Mouse (Mus musculus): ENCODE results near the gene Psmd9.
A peak's percentile ranks its signal among the peaks of the same experiment; 100 is the strongest.

Gene Psmd9

DNA sequence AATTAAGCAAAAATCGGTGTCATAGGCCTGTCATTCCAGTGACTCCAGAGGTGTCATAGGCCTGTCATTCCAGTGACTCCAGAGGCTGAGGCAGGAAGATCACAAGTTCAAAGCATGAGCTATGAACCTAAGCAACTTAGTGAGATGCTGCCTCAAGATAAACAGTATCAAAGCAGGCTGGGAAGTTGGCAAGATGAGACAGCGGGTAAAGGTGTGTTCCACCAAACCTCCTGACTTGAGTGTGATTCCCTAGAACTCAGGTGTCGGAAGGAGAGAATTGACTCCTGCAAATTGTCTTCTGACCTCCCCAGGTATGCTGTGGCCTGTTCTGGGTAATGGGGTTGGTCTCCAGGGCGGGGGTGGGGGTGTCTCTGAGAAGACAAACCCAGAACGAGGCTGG lies at the start of gene Psmd9:
Gene Psmd9 (plus strand): TSS at position 130 of the 400 bp plus-strand sequence.
- no peak for DNase-seq (ENCODE audit: low spot score in 2 of 2)

GRCm38 (mm10) chr5:123120624-123121215 lies 48.5 kb upstream of the Psmd9 start:
- no peak for DNase-seq (ENCODE audit: low spot score in 2 of 2)

DNA sequence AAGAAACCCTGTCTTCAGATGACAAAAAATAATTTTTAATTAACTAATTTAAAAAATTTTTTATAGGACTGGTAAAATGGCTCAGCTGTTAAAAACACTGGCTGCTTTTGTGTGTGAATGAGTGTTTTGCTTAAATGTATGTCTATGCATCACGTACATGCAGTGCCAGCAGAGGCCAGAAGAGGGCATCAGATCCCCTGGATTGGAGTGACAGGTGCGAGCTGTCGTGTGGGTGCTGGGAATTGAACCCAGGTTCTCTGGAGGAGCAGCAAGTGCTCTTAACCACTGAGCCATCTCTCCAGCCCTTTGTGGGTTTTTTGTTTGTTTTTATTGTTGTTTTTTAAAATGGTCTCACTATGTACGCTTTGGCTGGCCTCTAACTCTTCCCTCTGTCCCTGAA lies 47.0 kb upstream of the Psmd9 start:
- no peak for DNase-seq (ENCODE audit: low spot score in 2 of 2)

- DNase-seq (ENCODE audit: low spot score in 2 of 2) = no peak
Observed at GRCm38 (mm10) chr5:123125105-123125504, 44.1 kb upstream of the Psmd9 start.

- DNase-seq (ENCODE audit: low spot score in 2 of 2) = no peak
Observed at GRCm38 (mm10) chr5:123125638-123126406, 43.4 kb upstream of the Psmd9 start.

DNA sequence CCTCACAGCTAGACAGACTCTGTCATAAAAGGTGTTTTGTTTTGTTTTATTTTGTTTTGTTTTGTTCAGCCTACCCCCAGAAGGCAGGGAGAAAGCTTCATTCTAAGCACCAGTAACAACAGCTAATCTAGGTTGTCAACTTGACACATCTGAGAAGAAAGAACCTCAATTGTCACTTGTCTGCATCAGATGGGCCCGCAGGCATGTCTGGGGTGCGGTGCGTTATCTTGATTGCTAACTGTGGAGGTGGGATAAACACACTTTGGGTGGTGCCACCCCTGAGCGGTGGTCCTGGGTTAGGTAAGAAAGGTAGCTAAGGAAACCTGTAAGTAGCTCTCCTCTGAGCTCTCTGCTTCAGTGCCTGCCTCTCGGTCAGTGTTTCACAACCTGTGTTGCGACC lies 42.2 kb upstream of the Psmd9 start:
- DNase-seq (ENCODE audit: low spot score in 2 of 2) = no peak

DNA sequence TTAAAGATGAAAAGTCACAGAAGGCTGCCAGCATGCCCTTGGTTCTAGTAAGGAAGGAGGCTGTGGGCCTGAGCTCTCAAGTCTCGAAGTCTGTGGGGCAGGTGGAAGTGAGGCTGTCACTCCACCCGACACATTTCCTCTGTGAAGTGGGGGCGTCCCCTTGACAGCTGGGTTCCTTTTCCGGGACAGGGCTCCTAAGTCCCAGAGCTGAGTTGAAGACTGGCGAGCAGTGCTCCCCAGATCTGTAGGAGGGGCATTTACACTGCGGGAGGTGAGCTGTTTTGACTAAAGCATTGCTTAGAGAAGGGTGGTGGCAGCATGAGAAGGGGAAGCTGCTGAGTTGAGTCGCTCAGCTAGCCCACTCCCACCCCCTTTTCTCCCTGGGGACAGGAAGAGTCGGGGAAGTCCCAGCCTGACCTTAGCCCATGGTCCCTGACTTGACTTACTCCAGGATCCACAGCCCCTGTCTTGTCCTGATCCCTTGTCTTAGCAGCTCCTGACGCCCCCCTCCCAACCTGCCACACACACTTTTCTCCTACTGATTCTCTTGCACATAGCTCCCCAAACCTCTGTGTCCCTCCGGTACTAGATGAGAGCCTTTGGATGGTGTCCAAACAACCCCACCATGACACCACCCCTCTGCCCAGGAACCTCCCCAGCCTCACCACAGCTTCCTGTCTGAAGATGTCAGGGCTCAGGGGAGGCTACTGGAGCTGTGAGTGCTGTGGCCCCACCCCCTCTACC lies 40.6 kb upstream of the Psmd9 start:
- DNase-seq (ENCODE audit: low spot score in 2 of 2) = no peak

DNA sequence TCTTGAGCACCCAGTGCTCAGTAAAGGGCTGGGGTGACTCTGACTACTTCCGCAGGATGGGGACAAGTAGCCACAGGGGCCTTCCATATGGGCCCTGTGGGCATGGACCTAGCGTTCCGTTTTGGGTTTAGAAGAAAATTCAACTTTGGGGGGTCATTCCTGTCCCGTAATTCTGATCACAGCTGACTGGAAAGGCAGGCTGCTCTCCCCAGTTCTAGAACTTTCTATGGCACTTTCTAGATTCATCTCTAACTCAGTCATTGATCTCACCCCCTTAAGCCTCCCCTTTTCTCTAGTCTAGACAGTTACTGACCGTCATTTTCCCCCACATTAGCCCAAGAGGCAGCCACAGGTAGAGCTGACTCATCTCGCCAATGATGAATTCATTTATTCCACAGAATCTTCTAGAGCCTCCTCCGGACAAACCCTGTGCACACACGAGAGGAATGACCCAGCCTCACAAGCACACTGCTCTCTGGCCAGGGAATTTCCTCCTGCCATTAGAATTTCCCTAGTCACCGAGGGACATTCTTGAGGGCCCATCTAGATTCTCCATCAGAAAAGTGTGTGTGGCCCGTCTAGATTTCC lies 39.9 kb upstream of the Psmd9 start:
- DNase-seq (ENCODE audit: low spot score in 2 of 2) = no peak

GRCm38 (mm10) chr5:123130030-123130813 lies 39.0 kb upstream of the Psmd9 start:
- no peak for DNase-seq (ENCODE audit: low spot score in 2 of 2)

- DNase-seq (ENCODE audit: low spot score in 2 of 2) = no peak
Observed at GRCm38 (mm10) chr5:123130814-123131148, 38.4 kb upstream of the Psmd9 start.

GRCm38 (mm10) chr5:123132308-123133071 lies 36.7 kb upstream of the Psmd9 start, which contains the start of gene Rhof:
TSS of gene Rhof (minus strand) at chr5:123132692.
- peak; percentile 67 to 85 for DNase-seq (ENCODE audit: low spot score in 2 of 2)

DNA sequence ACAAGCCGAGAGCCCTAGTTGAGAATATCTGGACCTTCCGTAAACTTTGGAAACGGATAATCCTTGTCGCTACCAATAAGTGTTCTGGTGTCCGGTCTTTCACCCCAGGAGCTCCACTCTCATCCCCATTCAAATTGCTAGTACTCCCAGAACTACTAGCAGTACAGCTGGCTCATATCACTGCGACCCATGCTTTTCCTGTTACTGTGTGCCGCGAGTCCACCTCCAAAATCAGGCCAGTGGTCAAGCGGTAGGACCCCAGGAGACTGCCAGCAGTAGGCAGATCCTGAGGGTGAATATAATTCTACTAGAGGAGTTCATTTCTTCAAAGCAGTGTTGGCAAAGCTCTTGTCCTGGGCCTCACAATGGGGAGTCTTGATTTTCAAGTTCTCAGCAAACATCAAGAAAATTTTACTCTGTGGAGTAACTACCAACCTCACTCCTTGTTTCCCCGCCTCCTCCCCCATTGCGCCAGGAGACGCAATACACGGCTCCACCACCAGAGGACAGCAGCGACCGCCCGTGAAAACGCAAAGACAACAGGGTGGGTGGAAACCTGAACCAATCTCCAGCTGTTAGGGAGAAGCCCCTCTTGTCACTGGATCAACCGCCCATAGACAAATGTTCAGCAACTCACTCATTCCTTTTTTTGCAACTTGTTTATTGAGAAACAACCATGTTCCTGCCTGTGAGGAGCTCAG lies 36.0 kb upstream of the Psmd9 start:
- peak; percentile 87 to 92 for DNase-seq (ENCODE audit: low spot score in 2 of 2)

DNA sequence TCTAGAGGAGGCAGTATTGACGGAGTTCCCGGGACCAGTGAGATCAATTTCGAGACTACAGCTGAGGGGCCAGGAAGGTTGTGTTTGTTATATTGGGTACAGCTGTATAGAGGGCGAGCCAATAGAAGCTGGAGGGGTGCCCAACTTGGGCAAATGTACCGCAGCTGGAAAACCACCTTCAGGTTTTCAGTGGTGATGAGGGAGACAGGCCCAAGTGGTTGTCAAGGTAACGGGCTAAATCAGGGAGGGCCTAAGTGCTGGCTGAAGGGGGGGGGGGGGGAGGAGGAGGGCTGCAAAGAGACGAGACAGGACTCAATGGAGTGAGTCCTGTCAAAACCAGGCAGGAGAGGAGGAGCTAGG lies 35.4 kb upstream of the Psmd9 start:
- DNase-seq (ENCODE audit: low spot score in 2 of 2) = no peak

DNA sequence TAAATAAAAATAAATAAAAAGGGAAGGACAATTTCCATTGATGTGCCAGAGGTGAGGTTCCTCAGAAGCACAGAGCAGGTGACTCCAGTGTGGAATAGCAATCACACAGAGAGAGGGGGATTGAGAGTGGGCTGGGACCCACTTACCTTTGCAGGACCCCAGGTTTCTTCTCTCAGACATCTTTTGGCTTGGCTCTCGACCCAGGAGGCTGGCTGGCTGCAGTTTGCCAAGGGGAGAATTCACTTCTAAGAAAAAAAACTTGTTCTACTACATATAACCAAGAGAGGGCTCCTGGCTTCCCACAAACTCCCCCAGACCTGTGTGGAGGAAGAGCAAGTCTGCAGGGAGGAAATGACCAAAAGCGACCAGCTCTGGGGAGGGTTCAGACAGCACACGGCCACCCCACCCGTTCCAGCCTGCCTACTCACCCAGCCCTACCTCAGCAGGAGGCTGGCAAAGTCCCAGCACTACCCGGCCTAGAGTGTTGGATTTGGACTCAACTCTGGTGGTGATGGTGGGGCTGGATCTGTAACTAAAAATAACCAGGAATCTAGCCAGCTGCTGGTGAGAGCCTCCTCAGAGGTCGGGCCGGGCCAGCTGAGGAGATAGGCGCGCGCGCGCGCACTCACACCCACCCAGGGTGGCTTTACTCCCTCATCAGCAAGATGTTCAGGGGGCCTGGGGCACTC lies 34.9 kb upstream of the Psmd9 start:
- DNase-seq (ENCODE audit: low spot score in 2 of 2) = no peak

DNA sequence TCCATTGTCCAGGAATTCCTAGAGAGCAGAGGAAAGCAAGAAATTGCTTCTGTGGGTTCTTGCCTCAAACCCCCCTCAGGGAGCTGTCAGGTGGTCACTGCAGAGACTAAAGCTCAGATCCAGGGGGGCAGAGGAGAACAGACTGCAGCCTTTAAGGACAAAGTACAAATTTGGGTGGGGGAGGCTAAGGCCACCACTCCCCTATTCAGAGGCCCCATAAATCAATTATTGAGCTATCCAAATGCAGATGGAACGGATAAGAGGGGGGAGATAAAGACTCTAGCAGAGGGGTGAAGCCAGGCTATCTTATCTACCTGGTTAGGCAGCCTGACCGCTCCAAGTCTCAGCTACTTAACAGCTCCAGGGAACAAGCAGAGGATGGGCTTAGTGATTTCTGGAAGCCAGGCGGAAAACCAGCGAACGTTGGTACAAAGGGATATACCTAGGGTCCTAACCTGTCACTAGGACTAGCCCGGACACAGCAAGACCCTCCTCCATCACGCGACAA lies 34.3 kb upstream of the Psmd9 start:
- no peak for DNase-seq (ENCODE audit: low spot score in 2 of 2)

GRCm38 (mm10) chr5:123135471-123136360 lies 33.5 kb upstream of the Psmd9 start:
- peak; percentile 87 to 90 for DNase-seq (ENCODE audit: low spot score in 2 of 2)

DNA sequence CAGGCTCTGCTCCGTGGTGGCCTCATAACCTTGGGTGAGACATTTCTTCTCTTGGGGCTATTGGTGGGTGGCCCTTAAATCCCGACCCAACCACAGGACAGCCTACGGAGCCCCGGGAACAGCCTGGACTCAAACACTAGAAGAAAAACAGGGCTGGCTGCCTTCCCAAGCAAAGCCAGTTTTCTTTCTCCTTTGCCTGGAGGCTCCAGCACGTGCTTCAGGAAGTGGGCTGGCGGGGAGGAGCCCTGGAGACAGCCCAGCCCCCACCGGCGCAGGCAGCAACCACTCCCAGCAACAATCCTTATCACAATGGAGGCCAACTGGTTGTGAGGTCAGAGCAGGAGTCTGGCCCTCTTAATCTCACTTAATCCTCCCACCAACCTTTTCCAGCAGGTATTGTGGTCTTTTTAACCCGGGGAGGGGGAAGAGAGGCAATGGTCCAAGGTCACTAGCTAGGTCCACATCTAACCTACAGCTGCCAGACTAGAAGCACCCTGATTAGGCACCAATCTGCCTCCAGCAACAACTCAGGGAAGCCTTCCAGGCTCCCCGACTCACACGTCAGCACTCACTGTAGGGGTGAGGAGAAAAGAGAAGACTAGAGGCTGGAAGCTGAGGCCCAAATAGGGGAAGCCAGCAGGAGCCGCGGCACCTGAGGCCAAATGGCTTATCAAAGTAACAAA lies 32.7 kb upstream of the Psmd9 start:
- DNase-seq (ENCODE audit: low spot score in 2 of 2) = peak; percentile 91 to 93
